Comparison of ENCODE assay signal across 17 mouse cellular contexts in the genomic region with DNA sequence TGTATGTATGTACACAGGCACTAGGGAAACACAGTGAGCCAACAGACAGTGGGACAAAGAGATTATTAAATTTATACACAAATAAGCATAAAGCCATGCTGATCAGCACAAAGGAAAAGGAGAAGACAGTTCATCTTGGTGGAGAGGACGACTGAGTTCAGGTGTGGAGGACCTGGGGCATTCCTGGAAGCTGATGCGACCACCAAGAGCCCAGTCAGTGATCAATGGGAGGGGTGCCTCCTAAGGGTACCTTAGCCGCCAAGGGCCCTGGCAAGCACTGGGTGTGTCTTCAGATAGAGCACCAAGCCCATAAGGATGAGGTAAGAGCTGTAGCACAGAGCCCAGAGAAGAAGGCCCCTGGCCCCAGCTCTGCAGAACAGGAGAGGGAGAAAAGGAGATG. TPM values are rescaled to one million over a fixed set of nuclear protein-coding genes. Genes with fewer than 3 reads are reported as not detected.
DNase-seq lines count a peak whose midpoint lies in the region.
"Had no signal": no experiment of that assay in that cellular context is flagged by ENCODE, and none has a peak within 500 bp of the region (broad histone marks: within the 10 kb centered on the region; RNA-seq: fewer than 3 reads in every experiment).

No protein-coding gene starts in this region.

- WGBS in heart, embryonic 10.5 days: 75% methylated on average over 3 of the region's 3 CpGs

- DNase-seq in heart, adult 11 months: peak; percentile 57
- DNase-seq in heart, postnatal 10 days: no peak
- peak; percentile 56 for DNase-seq in heart, embryonic 10.5 days (ENCODE audit: low spot score)
- DNase-seq in heart, postnatal 14 days: no peak
- DNase-seq: adrenal gland, adult 2 months; adrenal gland, adult 8-10 months; adrenal gland, postnatal 10 days; adrenal gland, postnatal 14 days; adrenal gland, postnatal 25 days; adrenal gland, postnatal 36 days; B cell, adult 2 months; cerebellum, adult 11 months; cerebellum, adult 11-12 months; cerebellum, adult 18-20 months had no signal

- H3K9me3 ChIP-seq in heart, embryonic 10.5 days: no peaks in the 10 kb centered on the region
- H3K9me3 ChIP-seq: G1E had no signal

- H3K27ac ChIP-seq in heart, embryonic 10.5 days: no peak overlapping the region

- no peak overlapping the region for H3K4me3 ChIP-seq in heart, embryonic 10.5 days

- peaks cover 17% of the 10 kb centered on the region for H3K4me1 ChIP-seq in heart, embryonic 10.5 days

- intact Hi-C loops in heart, postnatal 10 days (cut with DNase I): no loop called here
- intact Hi-C loops in heart, postnatal 14 days (cut with DNase I): loop anchor here (5.0 kb wide), 1 partner anchor 877 kb away; a partner anchor contains a TSS

- no peaks in the 10 kb centered on the region for H3K36me3 ChIP-seq in heart, embryonic 10.5 days

- no peaks in the 10 kb centered on the region for H3K27me3 ChIP-seq in heart, embryonic 10.5 days (ENCODE audit: insufficient read depth, poor library complexity, severe bottlenecking)
- H3K27me3 ChIP-seq: CH12.LX, Patski had no signal

RNA-seq across cellular contexts. Expression of a gene that starts 8.4 kb away (rescaled TPM):
- total RNA-seq in heart, postnatal 10 days (2021): 10 to 100 TPM; 39.6 to 42.0 TPM
- polyA plus RNA-seq in heart, embryonic 10.5 days (2016; fragmentation: Nextera tagmentation; extraction: Ambion mirVana): 5.4 and 6.6 TPM in 2 replicates
- 10 to 100 TPM; 41.2 to 45.2 TPM for total RNA-seq in heart, postnatal 14 days (2021)

Comparison
In these comparisons a context has a peak if more than half of its experiments do, and no peak if none do; other contexts are left out.
1. DNase-seq: peak in heart, adult 11 months (single experiment) and heart, embryonic 10.5 days (single experiment); none in heart, postnatal 10 days (0 of 2) and heart, postnatal 14 days (0 of 2).